Mouse (Mus musculus): Measurements from ENCODE around the gene Uchl1. TPM values are rescaled to one million over a fixed set of nuclear protein-coding genes. Genes with fewer than 3 reads are reported as not detected.

The Uchl1 gene
- total and polyA plus RNA-seq, 3 experiments, result not detected

GRCm38 (mm10) chr5:66677411-66678345, 1.8 kb downstream of the Uchl1 start:
- Histone ChIP-seq H3K36me3 (ENCODE audit: control insufficient read depth in 1 of 2, insufficient read depth in 2 of 2, low read length in 2 of 2) (no peaks in the 10 kb centered on the region), H3K4me3 (ENCODE audit: control insufficient read depth in 1 of 2, insufficient read depth in 1 of 2, low read depth in 2 of 2, low read length in 2 of 2) (no peak overlapping the region), H3K27me3 (ENCODE audit: control insufficient read depth in 1 of 2, insufficient read depth in 2 of 2, low read length in 2 of 2) (no peaks in the 10 kb centered on the region), H3K9me3 (replicated peaks; ENCODE audit: insufficient read depth, low read length) (no peaks in the 10 kb centered on the region), H3K9ac (ENCODE audit: control insufficient read depth, low read depth, low read length, poor library complexity, severe bottlenecking) (no peak overlapping the region), H3K4me1 (ENCODE audit: control insufficient read depth in 1 of 2, insufficient read depth in 2 of 2, low read length in 2 of 2) (no peaks in the 10 kb centered on the region), H3K79me2 (ENCODE audit: control insufficient read depth, insufficient read depth, low read length, poor library complexity) (no peaks in the 10 kb centered on the region), H3K27ac (ENCODE audit: control insufficient read depth, low read depth, low read length) (no peak overlapping the region)
- TF ChIP-seq ZKSCAN1 (IDR thresholded peaks at IDR 0.05; ENCODE audit: low read depth, low read length), result no peak
- TF ChIP-seq JUND (IDR thresholded peaks at IDR 0.05; ENCODE audit: low read depth, low read length), result no peak
- no peak for TF ChIP-seq RAD21 (IDR thresholded peaks at IDR 0.05; ENCODE audit: low read depth, low read length)
- no peak for TF ChIP-seq SIN3A (IDR thresholded peaks at IDR 0.05; ENCODE audit: low read length)
- no peak for TF ChIP-seq ETS1 (IDR thresholded peaks at IDR 0.05; ENCODE audit: low read depth, low read length)
- no peak for TF ChIP-seq GATA1 (IDR thresholded peaks at IDR 0.05; ENCODE audit: low read depth, low read length)
- DNase-seq (ENCODE audit: low read depth, low spot score), result no peak

GRCm38 (mm10) chr5:66679222-66679621, 3.3 kb downstream of the Uchl1 start:
- no peak overlapping the region for H3K27ac ChIP-seq (ENCODE audit: control insufficient read depth, low read depth, low read length)
- no peaks in the 10 kb centered on the region for H3K9me3 ChIP-seq (replicated peaks; ENCODE audit: insufficient read depth, low read length)
- H3K79me2 ChIP-seq (ENCODE audit: control insufficient read depth, insufficient read depth, low read length, poor library complexity), result no peaks in the 10 kb centered on the region

DNA sequence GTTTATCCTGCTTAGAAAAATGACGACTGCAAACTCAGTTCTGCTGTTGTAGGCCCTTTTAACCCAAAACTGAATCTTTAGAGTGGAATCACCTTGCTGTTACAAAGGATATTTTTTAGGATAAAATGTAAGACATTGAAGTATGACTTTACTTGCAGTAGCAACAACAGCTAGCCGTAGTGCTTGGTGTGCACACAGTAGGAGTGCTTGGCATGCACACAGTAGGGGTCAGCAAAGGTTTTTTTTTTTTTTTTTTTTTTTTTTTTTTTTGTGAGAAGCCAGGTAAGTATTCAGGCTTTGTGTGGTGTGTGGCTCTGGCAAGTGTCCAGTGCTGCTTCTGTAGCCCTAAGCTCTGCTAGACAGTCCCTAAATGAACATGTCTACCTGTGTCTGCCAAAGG, 10.0 kb downstream of the Uchl1 start:
- no peaks in the 10 kb centered on the region for H3K36me3 ChIP-seq (ENCODE audit: control insufficient read depth in 1 of 2, insufficient read depth in 2 of 2, low read length in 2 of 2)
- TF ChIP-seq RCOR1 (IDR thresholded peaks at IDR 0.05; ENCODE audit: low read depth, low read length) (no peak), ZKSCAN1 (IDR thresholded peaks at IDR 0.05; ENCODE audit: low read depth, low read length) (peak; percentile 69)
- no peaks in the 10 kb centered on the region for H3K9me3 ChIP-seq (replicated peaks; ENCODE audit: insufficient read depth, low read length)
- DNase-seq (ENCODE audit: low read depth, low spot score), result no peak
- H3K27me3 ChIP-seq (ENCODE audit: control insufficient read depth in 1 of 2, insufficient read depth in 2 of 2, low read length in 2 of 2), result no peaks in the 10 kb centered on the region
- H3K27ac ChIP-seq (ENCODE audit: control insufficient read depth, low read depth, low read length), result no peak overlapping the region
- H3K9ac ChIP-seq (ENCODE audit: control insufficient read depth, low read depth, low read length, poor library complexity, severe bottlenecking), result no peak overlapping the region
- H3K4me3 ChIP-seq (ENCODE audit: control insufficient read depth in 1 of 2, insufficient read depth in 1 of 2, low read depth in 2 of 2, low read length in 2 of 2), result no peak overlapping the region
- no peaks in the 10 kb centered on the region for H3K79me2 ChIP-seq (ENCODE audit: control insufficient read depth, insufficient read depth, low read length, poor library complexity)
- no peaks in the 10 kb centered on the region for H3K4me1 ChIP-seq (ENCODE audit: control insufficient read depth in 1 of 2, insufficient read depth in 2 of 2, low read length in 2 of 2)

More at GRCm38 (mm10) chr5:66679222-66679621, 3.3 kb downstream of the Uchl1 start:
- Histone ChIP-seq H3K9ac (ENCODE audit: control insufficient read depth, low read depth, low read length, poor library complexity, severe bottlenecking) (no peak overlapping the region), H3K4me1 (ENCODE audit: control insufficient read depth in 1 of 2, insufficient read depth in 2 of 2, low read length in 2 of 2) (no peaks in the 10 kb centered on the region), H3K4me3 (ENCODE audit: control insufficient read depth in 1 of 2, insufficient read depth in 1 of 2, low read depth in 2 of 2, low read length in 2 of 2) (no peak overlapping the region), H3K36me3 (ENCODE audit: control insufficient read depth in 1 of 2, insufficient read depth in 2 of 2, low read length in 2 of 2) (no peaks in the 10 kb centered on the region), H3K27me3 (ENCODE audit: control insufficient read depth in 1 of 2, insufficient read depth in 2 of 2, low read length in 2 of 2) (no peaks in the 10 kb centered on the region)
- no peak for DNase-seq (ENCODE audit: low read depth, low spot score)
- TF ChIP-seq UBTF (IDR thresholded peaks at IDR 0.05; ENCODE audit: borderline replicate concordance, insufficient read depth, low read depth, low read length), result no peak
- TF ChIP-seq USF2 (IDR thresholded peaks at IDR 0.05; ENCODE audit: borderline replicate concordance in 1 of 2, insufficient read depth in 1 of 2, low read depth in 1 of 2, low read length in 2 of 2), result no peak
